Mouse (Mus musculus): Measurements from ENCODE around the gene Neurl1a.

Gene Neurl1a

DNA sequence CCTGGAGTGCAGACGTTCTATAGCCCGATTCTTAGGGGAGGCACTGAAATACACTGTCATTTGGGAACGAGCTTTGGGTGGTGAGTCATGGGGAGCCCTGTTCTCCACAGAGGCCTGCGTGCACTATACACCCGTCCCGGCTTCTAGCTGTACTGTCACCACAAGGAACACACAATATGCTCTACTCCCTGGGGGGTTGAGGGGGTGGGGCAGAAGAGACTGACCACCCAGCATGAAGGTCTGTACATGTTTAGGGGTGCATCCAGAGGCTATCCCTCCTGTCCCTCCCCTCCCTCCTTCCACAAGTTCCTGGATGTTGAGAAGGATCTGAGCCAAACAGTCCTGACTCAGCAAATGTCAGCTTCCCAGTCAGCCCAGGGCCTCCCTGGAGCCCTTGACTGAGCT is 103.4 kb downstream of the Neurl1a start:
- DNase-seq (ENCODE audit: extremely low spot score): no peak

DNA sequence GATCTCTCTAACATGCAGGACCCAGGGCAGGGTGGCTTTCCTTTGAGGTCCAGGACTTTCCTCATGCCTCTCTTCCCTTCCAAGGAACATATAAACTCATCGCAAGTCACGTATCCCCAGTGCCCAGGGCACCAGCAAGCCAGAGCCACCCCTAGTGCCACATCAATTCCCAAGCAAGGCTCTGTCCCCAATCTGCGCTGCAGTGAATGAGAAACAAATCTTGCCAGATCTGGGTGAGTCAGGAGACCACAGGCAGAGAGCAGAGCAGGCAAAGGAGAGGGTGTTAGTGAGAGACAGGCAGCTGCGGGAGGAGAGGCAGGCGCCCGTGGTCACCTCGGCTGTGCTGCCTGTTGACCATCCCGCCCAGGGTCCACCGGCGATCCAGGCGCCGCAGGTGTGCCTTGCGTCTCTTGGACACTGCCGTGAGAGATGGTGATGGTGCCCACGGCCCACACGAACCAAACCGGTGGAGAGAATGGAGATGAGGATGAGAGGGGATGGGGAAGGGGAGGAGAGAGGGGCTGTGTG is 104.1 kb downstream of the Neurl1a start:
- no peak for DNase-seq (ENCODE audit: extremely low spot score)

DNA sequence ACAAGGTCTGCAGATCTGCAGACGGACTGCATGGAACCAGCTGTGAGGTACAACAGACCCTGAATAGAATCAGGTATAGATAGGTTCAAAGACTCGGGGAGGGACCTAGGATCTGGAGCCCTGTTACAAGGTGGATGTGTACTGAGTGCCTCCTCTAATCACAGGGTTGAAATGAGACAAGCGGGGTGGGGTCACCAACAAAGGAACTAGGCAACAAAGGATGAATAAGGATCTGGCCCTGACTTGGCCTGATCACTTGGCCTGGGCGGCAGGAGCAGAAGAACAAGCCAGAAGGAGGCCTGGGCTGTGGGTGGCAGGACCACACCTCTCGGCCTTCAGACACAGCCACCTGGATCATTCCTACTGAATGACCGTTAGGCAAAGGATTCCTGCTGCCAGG is 107.0 kb downstream of the Neurl1a start:
- DNase-seq (ENCODE audit: extremely low spot score): no peak

DNA sequence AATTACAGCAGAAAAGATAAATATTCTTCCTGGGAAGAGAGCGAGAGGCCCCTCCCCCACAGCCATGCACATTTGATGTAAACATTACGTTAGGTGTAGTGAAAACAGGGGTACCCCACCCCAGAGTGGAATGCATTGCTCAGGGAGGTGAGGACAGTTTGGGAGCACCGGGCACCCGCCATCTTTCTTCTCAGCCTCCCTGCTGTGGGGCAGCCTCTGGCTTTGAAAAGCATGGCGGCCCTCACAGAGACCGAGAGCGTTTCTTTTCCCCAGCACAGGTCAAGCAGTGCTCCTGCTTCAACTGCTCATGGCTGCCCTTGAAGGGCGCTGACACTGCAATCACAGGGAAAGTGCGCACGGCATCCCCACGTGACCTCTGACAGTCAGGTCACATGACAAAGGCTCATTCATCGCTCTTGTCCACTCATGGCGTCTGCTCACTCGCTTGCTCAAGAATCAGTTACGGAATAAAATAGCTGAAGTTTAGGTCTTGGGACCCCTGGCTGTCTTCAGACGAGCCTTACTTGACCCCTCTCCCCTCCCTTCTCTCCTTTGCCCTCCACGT is 108.3 kb downstream of the Neurl1a start:
- DNase-seq (ENCODE audit: extremely low spot score): peak; percentile 40

DNA sequence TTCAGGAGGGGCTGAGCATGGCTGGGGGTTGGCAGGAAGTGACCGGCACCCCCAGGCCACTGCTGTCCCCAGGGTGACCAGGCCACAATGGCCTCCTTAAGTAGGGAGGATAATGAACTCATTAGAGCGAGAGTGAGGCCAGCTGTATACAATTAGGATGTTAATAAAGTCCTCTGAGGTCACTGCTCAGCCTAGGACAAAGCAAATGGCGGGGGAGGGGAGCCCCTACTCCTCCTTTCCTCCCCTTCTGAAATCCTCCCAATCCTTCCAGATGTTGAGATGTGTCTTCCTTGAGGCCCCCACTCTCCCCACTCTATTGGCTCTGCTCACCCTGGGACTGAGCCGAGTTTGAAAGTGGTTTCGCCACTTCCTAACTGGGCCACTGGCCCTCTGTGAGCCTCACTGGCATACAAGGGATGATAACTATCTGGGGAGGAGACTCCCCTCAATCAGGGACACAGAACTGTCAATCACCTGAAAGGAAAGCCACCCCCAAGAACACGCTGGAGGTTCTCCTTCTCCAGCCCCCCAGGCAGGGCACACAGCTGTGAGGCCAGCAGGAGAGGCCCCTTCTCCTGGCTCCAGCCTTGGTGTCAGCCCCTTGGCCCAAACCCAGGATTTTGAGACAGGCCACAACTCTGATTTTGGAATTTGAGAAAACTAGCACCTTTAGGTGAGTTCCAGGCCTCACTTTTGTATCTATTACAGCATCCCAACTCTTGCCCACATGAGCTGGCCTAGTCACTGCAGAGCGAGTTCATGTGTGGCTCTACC is 112.9 kb downstream of the Neurl1a start:
- peak; percentile 45 for DNase-seq (ENCODE audit: extremely low spot score)

DNA sequence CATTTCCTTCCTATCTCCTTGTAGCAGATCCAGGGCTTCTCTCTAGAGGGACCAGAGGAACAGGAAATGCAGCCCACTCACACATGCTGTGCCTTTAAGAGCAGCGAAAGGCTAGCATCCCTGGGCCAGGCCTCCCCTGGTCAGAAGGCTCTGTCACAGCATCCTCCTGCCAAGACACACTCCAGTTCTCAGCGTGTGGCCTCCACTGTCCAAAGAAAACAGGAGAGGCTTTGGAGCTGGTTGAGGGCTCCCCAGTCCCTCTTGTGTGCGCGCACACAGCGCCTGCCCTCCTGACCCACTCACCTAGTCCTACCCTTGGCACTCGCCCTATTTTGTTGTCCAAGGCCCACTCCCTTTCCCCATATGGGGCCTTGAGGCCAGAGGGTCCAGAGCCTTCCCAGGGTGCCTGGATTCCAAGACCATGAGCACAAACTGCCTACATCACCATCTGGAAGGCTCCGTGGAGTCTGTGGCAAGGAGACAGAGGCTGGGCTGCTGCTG is 113.9 kb downstream of the Neurl1a start:
- no peak for DNase-seq (ENCODE audit: extremely low spot score)

DNA sequence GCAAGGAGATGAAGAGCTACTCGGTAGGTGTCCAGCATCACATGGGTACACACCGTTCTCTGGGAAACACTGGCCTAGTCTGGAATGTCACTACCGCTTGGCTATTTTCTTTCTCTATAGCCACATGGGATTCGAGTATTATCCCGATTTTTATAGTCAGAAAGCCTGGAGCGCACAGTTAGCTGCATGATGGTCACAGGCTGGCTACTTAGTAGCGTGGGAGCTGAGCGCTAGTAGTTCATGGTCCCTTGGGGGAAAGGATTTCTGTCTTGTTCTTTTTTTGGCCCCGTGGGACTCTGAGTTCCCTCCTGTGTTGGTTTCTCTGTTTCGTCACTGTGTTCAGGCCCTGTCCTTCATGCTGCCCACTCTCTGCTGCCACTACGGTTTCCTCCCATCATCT is 119.5 kb downstream of the Neurl1a start:
- no peak for DNase-seq (ENCODE audit: extremely low spot score)

DNA sequence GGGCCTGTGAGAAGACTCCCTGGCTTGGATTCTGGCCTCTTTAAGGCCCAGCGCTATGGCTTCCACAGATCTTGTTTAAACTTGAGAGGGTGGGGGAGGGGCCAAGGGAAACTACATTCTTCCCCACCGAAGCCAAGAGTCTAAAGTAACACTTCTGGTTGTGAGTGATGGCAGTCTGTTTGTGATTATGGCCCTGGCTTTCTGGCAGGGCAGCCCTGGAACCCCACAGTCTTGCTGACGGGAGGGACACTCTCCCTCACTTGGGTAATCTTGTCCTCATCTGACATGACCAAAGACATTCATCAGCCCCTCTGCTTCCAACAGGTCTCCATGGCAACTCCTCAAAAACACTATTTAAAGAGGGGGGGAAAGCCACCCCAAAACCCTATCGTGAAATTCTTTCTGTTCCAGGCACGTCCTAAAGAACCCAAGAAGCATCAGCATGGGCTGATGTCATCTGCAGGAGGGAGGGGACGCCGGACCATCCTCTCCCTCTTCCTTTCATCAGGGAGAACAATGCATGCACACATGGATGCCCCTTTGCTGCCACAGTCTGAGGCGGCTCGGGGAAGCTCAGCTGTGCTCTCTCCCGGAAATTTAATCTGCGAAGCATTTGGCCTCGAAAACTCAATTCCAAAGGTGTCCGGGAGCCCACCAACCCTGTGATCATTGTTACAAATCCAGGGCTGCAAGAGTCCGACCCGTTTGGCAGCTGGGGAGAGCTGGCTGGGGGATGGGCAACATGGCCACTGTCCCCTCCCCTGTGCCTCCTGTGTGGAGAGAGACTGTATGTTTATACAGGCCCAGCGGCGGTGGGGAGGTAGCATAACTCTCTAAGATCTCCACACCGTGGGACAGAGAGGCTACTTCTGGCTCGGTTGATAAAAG is 122.9 kb downstream of the Neurl1a start:
- peak; percentile 80 for DNase-seq (ENCODE audit: extremely low spot score)

DNA sequence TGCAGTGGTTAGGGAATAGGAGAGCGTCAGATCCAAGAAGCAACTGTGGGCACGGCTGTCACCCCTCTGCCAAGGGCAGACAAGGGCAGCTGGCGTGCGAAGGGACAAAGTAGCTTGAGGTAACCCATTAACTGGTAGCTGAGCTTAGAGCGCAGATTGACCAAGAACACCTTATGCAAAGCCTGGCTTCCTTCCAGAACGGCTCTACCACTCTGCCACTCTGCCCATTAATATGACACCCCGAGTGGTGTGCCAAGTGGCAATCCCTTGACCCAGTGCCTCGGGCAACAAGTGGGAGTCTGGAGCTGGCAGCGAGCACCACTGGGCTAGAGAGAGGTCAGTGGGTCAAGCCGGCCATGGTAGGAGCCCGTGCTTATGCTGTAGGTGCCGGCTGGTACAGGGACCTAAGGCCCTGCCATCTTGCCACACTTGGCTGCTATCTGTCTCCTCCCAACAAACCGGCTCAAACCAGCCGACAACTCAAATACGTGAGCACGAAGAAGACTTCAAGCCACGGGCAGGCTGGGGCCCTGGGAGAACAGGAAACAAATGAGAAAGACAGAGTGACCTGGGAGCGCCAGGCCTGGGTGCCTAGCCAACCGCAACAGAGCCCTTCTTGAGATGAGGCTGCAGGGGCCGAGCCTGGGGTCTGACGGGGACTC is 123.7 kb downstream of the Neurl1a start:
- no peak for DNase-seq (ENCODE audit: extremely low spot score)

DNA sequence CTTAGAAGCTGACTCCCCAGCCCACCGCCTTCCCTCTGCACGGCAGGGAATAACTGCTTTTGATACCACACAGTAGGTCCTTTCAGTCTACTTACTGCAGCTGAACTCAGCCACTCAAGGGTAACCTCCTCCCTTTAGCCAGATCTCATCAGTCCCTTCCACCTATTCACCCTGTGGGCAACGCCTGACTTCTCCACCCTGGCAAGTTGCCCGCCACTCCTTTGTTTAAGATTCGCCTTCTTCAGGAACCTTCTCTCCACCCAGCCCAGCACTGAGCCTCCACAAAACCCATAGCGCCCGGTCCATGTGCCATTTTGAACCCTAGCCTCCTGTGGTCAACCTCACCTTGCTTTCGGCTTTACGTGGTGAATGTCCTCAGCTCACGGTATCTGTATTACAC is 124.5 kb downstream of the Neurl1a start:
- no peak for DNase-seq (ENCODE audit: extremely low spot score)

DNA sequence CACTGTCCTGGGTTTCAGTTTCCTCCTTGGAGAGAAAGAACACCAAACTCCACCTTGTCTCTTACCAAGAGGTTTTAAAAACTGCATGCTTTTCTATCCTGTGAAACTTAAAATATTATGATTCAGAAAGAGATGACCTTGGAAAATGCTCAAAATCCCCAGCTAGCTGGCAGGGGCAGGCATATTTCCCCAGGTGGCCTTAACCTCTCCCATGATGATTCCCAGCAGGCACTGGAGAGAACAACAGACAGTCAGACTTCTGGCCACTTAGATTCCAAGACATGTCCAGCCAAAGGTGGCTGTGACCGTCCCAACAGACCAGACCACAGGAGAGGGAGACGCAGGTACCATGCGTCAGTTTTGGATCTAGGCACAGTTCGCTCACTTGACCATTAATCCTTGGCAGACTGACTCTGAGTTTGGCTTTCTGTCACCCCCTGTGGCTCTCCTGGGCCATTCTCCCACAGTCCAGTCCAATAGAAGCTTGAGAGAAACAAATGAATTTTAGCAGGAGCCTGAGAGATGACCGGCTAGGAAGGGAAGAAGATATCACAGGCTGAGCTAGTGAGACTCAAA is 125.6 kb downstream of the Neurl1a start:
- no peak for DNase-seq (ENCODE audit: extremely low spot score)

DNA sequence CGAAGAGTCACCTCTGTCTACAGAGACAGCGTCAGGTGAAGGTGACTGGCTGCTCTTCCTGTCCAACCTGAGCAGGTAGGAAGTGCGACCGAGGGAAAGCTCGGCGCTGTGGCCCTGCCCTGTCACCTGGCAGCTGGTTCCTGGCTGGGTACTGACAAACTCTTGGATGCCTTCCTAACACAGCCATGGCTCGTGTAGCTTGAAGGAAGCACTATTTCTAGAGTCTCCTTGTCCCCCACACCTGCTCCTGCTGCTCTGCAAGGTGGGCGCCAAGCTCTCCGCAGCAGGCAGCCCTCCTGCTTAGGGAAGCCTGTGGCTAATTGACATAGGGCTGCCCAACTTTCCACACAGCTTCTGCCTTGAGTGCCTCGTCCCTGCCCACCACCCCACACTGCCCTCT is 126.8 kb downstream of the Neurl1a start:
- no peak for DNase-seq (ENCODE audit: extremely low spot score)

DNA sequence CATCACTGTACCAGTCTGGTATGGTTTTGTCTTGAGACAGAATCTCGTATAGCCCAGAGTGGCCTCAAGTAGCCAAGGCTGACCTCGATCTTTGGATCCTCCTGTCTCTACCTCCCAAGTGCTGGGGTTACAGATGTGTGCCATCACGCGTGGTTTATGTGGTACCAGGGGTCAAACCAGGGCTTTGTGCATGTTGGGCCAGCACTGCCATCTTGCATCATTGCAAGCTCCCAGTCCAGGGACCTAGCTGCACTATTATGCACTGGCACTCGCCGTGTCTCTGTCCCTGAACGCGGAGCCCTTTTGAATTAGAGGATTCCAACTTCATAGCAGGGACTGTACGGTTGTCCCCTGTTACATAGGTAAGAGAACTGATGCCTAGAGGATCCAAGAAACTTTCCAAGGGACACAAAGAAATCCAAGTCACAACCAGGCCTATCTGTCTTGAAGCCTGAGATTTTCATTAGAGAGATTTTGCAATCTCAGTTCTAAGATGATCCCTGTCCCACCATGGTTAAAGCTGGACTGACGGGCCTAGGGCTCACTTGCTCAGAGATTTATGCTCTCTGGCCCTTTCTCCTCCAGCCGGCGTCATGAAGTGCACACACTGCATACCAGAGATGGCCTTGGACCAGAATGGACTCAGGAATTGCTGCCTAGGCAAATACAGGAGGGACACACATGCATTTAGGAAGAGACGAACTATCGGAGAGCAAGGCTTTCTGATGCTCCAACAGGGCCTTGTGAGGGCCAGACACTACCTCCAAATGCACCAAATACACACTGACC is 127.7 kb downstream of the Neurl1a start:
- no peak for DNase-seq (ENCODE audit: extremely low spot score)

DNA sequence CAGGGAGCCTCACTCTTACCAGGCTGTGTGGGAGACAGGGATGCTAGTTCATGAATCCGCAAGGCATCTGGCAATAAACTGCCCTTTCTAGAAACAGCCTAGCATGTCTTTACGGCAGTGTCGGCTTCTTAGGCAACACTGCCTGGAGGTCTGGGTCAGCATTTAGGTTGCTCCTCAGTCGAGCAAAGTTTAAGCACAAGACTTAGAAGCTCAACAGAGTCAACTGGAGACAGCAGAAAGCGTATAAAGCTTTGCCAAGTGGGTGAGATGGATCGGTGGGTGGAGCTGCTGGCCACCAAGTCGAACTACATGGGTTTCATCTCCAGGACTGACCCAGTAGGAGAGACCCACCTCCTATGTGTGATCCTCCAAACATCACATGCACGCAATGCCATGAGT is 128.3 kb downstream of the Neurl1a start:
- DNase-seq (ENCODE audit: extremely low spot score): no peak

Data from embryo, embryonic 9.5 days (tissue).